Mouse (Mus musculus) ES-E14 (cell line): ENCODE measurements around the gene Pglyrp4.

Experiments
- MAFK ChIP-seq: IDR thresholded peaks from 2 replicates; pipeline ENCODE4 v1.6.1; 2014; ENCODE audit warnings: mild to moderate bottlenecking, low read depth, low read length, inconsistent platforms; ENCODE audit not compliant: insufficient read depth
- ZC3H11A ChIP-seq: IDR thresholded peaks from 2 replicates; pipeline ENCODE4 v1.6.1; 2012; ENCODE audit warnings: low read depth, mild to moderate bottlenecking, inconsistent platforms, low read length, borderline replicate concordance
- ZNF384 ChIP-seq: IDR thresholded peaks from 2 replicates; pipeline ENCODE4 v1.6.1; 2012; ENCODE audit warnings: low read depth, low read length, inconsistent platforms

DNA sequence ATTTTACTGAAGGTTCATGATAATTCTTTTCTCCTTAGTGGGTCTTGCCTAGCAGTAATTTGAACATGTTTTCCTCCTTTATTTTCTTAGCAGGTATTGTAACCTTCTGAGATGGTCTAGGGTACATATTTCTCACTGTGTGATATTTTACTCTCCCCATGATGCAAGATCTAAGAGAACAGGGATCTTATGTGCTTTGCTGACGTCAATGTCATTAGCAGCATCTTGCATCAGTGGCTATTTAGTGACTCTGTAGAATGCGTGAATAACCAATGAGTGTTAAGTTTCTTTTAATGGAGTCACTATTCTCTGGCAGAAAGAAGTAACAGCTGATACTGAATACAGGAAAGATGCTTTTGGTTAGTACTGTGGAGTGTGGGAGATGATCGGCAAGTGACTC is 42.8 kb upstream of the Pglyrp4 start:
- no peak for TF ChIP-seq ZNF384
- no peak for TF ChIP-seq ZC3H11A
- TF ChIP-seq MAFK, result no peak
